Mouse (Mus musculus) spleen, adult 12 weeks (tissue): ENCODE data around the gene Tufm.
A peak's percentile ranks its signal among the peaks of the same experiment; 100 is the strongest.

Experiments used
- DNase-seq: peaks from one replicate; pipeline ENCODE4 v3.0.0; 2022; ENCODE audit warnings: low spot score

Gene Tufm

GRCm38 (mm10) chr7:126499416-126499815 lies 12.3 kb downstream of the Tufm start:
- DNase-seq = no peak

DNA sequence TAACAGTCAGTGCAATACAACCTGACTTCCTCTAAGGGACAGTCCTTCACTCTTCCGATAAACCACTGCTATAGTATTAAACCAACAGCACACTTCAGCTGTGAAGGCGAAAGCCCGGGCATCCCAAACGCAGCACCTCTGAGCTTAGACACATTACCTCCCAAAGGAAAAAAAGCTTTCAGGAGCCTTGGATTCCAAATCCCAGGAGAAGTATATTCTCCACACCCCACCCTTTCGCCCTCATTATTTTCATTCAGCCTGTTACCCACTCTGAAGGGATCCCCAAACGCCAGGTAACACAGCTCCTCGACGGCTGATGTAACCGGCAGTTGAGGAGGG lies 14.5 kb downstream of the Tufm start:
- DNase-seq = no peak

DNA sequence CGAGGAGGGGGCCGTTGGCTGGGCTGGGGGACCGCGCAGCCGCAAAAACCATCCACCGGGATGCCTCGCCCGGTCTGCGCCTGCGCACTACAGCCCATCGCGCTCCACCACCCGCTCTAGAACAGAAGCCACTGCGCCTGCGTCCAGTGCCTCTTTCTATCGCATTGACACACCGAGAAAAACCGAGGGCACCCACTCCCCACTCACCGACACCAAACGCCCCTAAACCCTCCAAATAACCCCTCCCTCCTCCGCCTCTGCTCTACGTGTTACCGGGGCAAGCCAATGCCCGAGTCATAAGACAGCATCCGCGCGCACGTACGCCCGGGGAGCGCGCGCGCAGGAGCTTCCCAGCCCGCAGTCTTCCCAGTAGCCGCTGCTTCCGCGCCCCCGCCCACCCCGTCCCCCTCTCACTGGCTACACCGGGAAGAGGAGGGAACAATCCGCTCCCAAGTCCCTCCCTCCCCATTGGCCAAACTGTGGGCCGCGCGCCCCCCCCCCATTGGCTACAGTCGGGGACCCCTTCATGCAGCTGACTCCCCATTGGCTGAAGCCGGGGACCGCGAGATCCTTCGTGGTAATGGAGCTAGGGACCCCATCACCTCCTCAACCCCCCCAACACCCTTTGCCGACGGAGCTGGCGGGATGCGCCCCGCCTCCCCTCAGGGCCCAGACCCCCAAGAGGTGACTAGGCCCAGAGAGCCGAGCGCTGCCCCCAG lies 15.0 kb downstream of the Tufm start:
- DNase-seq = peak; percentile 87

DNA sequence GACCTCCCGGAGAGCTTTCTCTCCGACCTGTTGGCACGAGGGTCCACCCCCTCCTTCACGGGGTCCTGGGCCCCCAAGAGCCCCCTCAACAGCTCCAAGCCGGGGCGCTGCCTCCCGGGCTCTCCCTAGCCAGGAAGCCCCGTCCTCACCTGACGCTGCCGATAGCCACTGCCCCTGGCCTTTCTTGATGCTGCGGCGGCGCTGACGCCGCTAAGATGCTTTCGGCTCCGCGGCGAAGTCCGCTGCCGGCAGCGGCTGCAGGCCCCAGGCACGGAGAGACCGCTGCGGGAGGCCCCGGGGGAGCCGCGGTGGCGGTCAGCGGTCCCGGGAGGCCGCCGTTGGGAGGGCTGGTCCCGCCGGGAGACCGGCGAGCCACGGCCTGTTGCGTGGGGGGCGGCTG lies 15.6 kb downstream of the Tufm start:
- DNase-seq = no peak

DNA sequence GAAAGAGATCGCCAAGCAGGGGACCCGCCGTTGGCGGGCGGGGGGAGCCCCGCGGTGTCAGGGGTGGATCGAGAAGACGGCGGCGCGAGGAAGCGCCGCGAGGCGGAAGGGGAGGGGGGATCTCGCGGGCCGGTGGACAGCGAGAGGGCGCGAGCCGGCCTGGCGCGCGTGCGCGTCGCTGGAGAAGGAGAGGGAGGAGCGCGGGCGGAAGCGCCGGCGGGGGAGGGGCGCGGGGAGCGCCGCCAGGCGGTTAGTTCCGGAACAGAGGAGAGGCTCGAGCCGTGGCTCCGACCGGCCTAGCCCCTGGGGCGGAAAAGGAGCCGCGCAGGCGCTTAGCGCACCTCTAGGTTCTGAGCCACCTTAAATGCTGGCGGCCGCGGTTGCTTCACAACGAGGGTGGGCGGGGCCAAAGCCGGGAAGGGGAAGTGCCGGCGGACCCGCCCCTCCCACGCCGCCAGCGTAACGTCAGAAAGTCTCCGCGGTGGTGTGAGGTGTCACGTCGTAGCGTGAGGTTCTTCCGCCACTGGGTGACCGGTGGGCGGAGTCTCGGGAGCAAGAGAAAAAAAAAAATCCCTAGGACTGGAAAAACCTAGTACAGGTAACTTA lies 16.2 kb downstream of the Tufm start, which contains the start of gene Atxn2l:
Gene Atxn2l (minus strand): TSS at position 165 of the 606 bp plus-strand sequence.
- peak; percentile 97 for DNase-seq

DNA sequence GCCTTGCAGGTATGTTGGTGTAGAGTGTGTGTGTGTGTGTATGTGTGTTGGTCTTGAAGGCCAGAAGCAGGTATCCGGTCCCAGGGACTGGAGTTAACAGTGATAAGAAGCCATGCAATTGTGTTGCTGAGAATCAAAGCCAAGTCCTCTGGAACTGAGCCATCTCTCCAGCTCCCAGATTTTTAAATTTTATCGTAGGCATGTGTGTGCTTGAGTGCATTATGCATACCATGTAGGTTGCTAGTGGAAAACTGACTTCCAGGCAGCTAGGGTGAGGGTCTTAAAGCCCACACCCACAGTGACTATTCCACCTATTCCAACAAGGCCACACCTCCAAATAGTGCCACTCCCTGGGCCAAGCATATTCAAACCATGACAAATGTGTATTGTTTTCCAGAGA lies 17.8 kb downstream of the Tufm start:
- DNase-seq = no peak

GRCm38 (mm10) chr7:126507126-126507778 lies 20.1 kb downstream of the Tufm start:
- no peak for DNase-seq

GRCm38 (mm10) chr7:126511287-126511686 lies 24.1 kb downstream of the Tufm start:
- DNase-seq = no peak

DNA sequence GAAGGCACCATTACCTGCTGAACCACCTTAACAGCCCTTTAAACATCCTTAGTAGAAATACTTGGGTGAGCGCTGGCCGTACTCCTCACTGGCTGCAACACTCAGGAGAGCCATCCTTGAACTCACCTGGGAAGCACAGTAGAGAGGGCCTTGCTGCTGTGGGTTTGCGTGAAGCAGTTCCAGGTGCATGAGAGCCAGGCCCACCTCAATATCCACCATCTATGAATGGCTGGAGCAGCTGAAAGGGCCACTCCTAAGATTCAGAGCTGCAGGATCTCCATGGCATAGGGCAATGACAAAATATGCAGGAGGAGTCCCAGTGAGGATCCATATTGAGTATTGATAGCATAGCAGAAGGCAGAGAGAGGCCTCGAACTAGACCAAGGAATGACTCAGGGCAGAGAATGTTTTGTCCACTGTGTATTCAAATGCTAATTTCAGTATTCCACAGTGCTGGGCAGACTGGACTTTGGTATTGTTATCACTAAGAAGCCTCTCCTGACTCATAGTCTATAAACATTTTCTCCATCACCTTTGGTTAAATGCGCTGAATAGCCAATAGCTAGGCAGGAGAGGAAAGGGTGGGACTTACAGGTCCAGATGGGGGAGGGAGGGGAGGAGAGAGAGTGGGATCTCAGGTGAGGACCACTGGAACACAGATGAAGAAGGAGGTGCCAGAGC lies 31.2 kb downstream of the Tufm start:
- DNase-seq = no peak

DNA sequence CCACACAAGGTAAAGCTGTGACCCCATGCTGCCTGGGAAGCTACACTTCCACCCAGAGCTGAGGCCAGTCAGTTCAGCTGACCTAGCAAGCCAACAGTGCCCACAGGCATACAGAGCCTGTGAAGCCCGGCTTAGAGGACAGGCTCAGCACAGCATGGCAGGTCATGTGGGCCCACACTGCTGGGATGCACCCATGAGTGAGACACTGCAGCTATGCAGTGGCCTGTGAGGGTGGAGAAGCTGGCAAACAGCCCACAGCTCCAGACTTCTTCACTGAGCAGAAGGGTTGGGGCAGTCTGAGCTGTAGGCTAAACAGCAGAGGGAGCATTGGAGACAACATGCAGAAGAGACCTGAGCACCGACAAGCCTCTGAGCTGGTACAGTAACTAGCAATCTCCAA lies 32.4 kb downstream of the Tufm start:
- DNase-seq = no peak

DNA sequence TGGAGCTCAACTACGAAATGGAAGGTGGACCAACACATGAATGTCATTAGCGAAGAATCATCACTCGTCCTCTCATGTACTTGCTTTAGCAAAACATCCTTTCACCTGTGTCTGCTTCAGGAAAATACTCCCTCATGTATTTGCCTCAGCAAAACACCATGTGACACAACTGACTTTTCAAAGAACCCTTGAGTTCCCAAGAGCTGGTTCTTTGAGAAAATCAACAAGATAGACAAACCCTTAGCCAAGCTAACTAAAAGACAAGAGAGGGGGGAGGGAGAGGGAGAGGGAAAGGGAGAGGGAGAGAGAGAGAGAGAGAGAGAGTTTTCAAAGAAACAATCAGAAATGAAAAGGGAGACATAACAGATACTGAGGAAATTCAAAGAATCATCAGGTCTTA lies 36.2 kb downstream of the Tufm start:
- DNase-seq = no peak

DNA sequence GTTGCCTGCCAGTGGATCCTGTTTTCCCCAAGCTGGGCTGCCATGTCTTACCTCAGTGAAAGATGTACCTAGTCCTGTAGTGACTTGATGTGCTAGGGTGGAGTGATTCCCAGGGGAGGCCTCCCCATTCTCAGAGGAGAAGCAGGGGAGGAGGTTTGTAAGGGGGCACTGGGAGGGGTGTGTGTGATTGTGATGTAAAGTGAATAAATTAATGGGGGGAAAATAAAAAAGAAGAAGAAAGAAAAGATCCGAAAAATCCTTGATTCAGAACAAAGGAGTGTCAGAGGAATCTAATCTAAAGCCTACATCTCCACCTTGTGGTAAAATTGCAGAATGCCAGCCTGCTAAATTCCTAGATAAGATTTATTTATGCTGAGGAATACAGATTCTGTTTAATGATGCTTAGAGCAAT lies 41.0 kb downstream of the Tufm start:
- no peak for DNase-seq

- DNase-seq = no peak
Measured at GRCm38 (mm10) chr7:126533434-126533833, 46.3 kb downstream of the Tufm start.

- DNase-seq = no peak
Measured at GRCm38 (mm10) chr7:126535766-126536165, 48.6 kb downstream of the Tufm start.

- no peak for DNase-seq
Measured at GRCm38 (mm10) chr7:126536466-126536865, 49.3 kb downstream of the Tufm start.

DNA sequence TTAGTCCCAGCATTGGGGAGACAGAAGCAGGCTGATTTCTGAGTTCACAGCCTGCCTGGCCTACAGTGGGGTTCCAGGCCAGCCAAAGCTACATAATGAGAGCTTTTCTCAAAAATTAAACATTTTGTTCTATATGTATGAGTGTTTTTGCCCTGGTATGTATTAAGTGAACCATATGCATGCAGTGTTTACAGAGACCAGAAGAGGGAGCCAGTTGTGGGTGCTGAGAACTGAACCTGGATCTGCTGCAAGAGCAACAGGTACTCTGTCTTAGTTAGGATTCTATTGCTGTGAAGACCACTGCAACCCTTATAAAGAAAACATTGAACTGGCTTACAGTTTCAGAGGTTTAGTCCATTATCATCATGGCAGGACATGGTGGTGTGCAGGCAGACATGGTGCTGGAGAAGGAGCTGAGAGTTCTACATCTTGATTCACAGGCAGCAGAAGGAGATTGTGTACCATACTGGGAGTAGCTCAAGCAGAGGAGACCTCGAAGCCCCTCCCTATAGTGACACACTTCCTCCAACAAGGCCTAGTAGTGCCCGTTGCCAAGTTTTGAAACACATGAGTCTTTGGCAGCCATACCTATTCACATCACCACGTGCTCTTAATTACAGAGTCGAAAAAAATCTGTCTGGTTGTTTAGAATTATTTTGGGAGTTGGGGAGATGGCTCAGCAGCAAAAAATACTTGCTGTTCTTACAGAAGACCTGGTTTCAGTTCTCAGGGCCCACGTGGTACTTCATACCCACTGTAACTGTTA lies 50.8 kb downstream of the Tufm start:
- DNase-seq = no peak
